Mouse (Mus musculus): ENCODE measurements around the gene Tescl. TPM values are rescaled to one million over a fixed set of nuclear protein-coding genes. Genes with fewer than 3 reads are reported as not detected.

Gene Tescl
- polyA plus RNA-seq, 1 experiment from 2014 or later = 0.25 TPM

DNA sequence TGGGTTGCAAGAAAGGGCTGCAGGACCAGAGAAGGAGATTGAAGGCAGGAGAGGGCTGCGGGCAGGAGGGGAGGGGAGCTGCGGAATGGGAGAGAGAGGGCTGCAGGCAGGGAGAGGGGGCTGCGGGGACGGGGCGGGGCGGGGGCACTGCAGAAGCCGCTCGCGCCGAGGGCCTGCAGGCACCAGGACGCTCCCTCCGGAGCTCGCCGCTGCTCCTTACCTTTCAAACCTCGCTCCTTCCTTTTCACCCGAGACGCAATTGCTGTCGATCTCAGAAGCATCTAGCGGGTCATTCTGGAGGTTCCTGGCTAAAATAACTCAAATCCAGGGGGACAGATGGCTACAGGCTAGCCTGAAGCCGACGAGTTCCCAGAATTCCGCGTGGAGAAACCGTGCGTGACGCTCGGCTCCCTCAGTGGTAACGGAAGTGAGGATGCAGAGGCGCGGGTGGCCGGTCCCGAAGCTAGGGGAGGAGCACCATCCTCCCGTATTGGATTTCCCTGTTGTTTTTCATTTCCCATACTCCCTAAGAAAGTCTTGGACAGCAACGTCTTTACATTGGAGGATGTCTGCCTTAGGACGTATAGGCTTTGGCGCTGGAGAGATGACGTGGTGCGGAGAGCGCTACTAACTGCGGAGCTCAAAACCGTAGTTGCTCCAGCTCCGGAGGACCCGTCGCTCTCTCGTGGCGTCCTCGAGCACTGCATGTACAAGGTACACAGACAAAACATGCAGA lies 34.6 kb downstream of the Tescl start:
- H3K4me2 ChIP-seq = peak overlapping the region; percentile 90
- no peaks in the 10 kb centered on the region for H3K9me3 ChIP-seq
- peak; percentile 81 for ATAC-seq (ENCODE audit: insufficient number of reproducible peaks, insufficient read depth, low FRiP score, low TSS enrichment, low read depth)
- H3K27me3 ChIP-seq = no peaks in the 10 kb centered on the region
- peak overlapping the region; percentile 86 for H3K9ac ChIP-seq (replicated peaks)
- WGBS = under 1% methylated on average over 47 of the region's 47 CpGs
- peaks cover 55% of the 10 kb centered on the region for H3K36me3 ChIP-seq
- peaks cover 14% of the 10 kb centered on the region for H3K4me1 ChIP-seq (replicated peaks)
- H3K4me3 ChIP-seq (replicated peaks) = peak overlapping the region; percentile 68
- peak overlapping the region; percentile 97 for H3K27ac ChIP-seq

DNA sequence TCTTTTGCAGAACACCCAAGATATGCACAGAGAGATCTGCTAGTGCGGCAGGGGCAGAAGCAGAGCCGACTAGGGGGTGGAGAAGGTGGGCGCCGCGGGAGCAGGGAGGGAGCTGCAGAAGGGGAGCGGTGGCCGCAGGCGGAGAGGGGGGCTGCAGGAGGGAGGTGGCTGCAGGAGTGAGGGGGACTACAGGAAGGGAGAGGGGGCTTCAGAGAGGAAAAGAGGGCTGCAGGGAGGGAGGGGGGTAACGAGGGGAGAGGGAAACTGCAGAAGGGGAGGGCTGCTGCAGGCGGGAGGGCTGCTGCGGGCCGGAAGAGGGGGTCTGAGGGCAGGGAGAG lies 35.1 kb downstream of the Tescl start:
- Histone ChIP-seq H3K4me1 (replicated peaks) (peaks cover 14% of the 10 kb centered on the region), H3K27me3 (no peaks in the 10 kb centered on the region), H3K9me3 (no peaks in the 10 kb centered on the region), H3K4me2 (peak overlapping the region; percentile 90), H3K36me3 (peaks cover 61% of the 10 kb centered on the region), H3K4me3 (replicated peaks) (peak overlapping the region; percentile 68), H3K9ac (replicated peaks) (peak overlapping the region; percentile 86), H3K27ac (peak overlapping the region; percentile 97)
- ATAC-seq (ENCODE audit: insufficient number of reproducible peaks, insufficient read depth, low FRiP score, low TSS enrichment, low read depth) = no peak; the same call in 1 of the 2 replicates
- 1% methylated on average over 12 of the region's 12 CpGs for WGBS

DNA sequence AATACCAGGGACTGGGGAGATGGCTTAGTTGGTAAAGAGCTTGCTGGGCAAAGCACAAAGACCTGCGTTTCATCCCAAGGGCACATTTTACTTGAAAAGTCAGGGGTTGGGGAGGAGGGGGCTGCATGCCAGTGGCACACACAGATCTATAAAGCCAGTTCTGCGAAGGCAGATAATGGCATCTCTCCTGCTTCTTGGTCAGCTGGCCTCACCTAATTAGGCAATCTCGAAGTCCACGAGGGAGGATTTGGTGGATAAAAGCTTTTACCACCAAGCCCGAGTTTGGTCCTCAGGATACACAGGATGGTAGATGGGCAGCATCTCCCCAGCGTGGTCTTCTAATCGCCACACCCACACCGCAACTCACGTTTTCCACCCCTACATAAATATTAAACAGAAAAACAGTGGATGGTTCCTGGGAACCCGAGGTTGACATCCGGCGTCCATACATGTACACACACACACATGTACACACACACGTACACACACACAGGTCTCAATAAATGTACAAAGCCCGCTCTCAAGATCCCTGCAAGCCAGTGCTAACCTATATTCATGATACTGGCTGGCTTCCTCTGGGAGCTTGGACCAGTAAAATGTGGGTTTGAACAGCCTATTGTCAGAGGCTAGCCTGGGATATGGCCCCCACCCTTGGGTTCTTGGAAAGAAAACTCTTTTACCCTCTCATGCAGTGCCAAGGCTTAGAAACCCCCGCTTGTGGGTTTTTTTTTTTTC lies 36.2 kb downstream of the Tescl start:
- Histone ChIP-seq H3K27me3 (no peaks in the 10 kb centered on the region), H3K27ac (no peak overlapping the region; the same call in 1 of the 2 replicates), H3K36me3 (peaks cover 61% of the 10 kb centered on the region), H3K9me3 (no peaks in the 10 kb centered on the region), H3K4me2 (peak overlapping the region; percentile 90), H3K4me3 (replicated peaks) (peak overlapping the region; percentile 68), H3K4me1 (replicated peaks) (peaks cover 14% of the 10 kb centered on the region), H3K9ac (replicated peaks) (0 out of 2 replicates have a peak overlapping the region, but pooled peaks have one; percentile 86)
- WGBS = 89% methylated on average over 15 of the region's 15 CpGs
- no peak for ATAC-seq (ENCODE audit: insufficient number of reproducible peaks, insufficient read depth, low FRiP score, low TSS enrichment, low read depth)

- no peak for ATAC-seq (ENCODE audit: insufficient number of reproducible peaks, insufficient read depth, low FRiP score, low TSS enrichment, low read depth)
- H3K4me3 ChIP-seq (replicated peaks) = no peak overlapping the region
- peaks cover 63% of the 10 kb centered on the region for H3K36me3 ChIP-seq
- no peak overlapping the region for H3K4me2 ChIP-seq
- H3K27ac ChIP-seq = no peak overlapping the region
- peaks cover 14% of the 10 kb centered on the region for H3K4me1 ChIP-seq (replicated peaks)
- WGBS = 95% methylated on average over 7 of the region's 7 CpGs
- H3K9me3 ChIP-seq = peaks cover 4% of the 10 kb centered on the region; the same call in 1 of the 2 replicates
- no peak overlapping the region for H3K9ac ChIP-seq (replicated peaks)
- H3K27me3 ChIP-seq = no peaks in the 10 kb centered on the region
Observed at GRCm38 (mm10) chr7:24296386-24296785, 37.4 kb downstream of the Tescl start.

DNA sequence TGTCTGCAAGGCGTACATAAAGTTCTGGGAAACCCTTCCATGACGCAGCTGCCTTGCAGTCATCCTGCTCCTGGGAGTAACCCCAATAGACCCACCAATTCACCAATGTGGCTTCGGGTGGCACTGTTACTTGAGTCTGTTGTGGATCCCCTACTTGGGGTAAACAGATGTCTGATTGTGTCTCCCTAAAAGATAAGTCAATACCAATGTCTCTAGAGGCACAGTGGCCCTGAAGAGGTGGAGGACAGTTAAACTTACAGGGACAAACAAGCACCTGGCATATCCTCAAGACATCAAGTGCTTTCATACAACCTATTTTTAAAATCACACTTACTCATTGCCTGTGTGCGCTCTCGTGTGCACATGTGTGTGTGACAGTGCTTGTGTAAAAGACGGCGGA lies 38.4 kb downstream of the Tescl start:
- Histone ChIP-seq H3K9me3 (peaks cover 9% of the 10 kb centered on the region), H3K9ac (replicated peaks) (no peak overlapping the region), H3K4me1 (replicated peaks) (peaks cover 10% of the 10 kb centered on the region), H3K4me3 (replicated peaks) (no peak overlapping the region), H3K36me3 (peaks cover 74% of the 10 kb centered on the region), H3K27me3 (no peaks in the 10 kb centered on the region), H3K27ac (no peak overlapping the region), H3K4me2 (no peak overlapping the region)
- no peak for ATAC-seq (ENCODE audit: insufficient number of reproducible peaks, insufficient read depth, low FRiP score, low TSS enrichment, low read depth)
- 98% methylated on average over 7 of the region's 7 CpGs for WGBS

DNA sequence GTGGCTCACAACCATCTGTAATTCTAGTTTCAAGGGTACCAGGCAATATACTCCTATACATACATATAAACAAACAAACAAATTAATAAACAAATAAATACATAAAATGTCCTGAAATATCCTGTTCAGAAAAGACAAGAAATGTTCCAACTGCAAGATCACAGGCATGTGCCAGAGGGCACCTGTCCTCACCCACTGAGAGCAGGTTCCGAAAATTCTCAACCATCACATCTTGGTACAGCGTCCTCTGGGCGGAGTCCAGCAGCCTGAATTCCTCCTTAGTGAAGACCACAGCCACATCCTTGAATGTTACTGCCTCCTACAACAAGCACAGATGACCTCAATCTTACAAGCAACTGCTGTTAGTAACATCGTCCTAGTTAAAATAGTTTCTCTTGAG lies 39.0 kb downstream of the Tescl start:
- Histone ChIP-seq H3K4me3 (replicated peaks) (no peak overlapping the region), H3K9me3 (peaks cover 9% of the 10 kb centered on the region), H3K27ac (no peak overlapping the region), H3K9ac (replicated peaks) (no peak overlapping the region), H3K27me3 (no peaks in the 10 kb centered on the region), H3K4me2 (no peak overlapping the region), H3K4me1 (replicated peaks) (peaks cover 7% of the 10 kb centered on the region), H3K36me3 (peaks cover 80% of the 10 kb centered on the region)
- 91% methylated on average over 4 of the region's 4 CpGs for WGBS
- ATAC-seq (ENCODE audit: insufficient number of reproducible peaks, insufficient read depth, low FRiP score, low TSS enrichment, low read depth) = no peak

GRCm38 (mm10) chr7:24293061-24293851 lies 40.5 kb downstream of the Tescl start:
- Histone ChIP-seq H3K4me2 (no peak overlapping the region), H3K27me3 (no peaks in the 10 kb centered on the region), H3K4me1 (replicated peaks) (peaks cover 7% of the 10 kb centered on the region), H3K9ac (replicated peaks) (no peak overlapping the region), H3K9me3 (peaks cover 15% of the 10 kb centered on the region), H3K27ac (no peak overlapping the region), H3K36me3 (peaks cover 93% of the 10 kb centered on the region), H3K4me3 (replicated peaks) (no peak overlapping the region)
- ATAC-seq (ENCODE audit: insufficient number of reproducible peaks, insufficient read depth, low FRiP score, low TSS enrichment, low read depth) = no peak
- WGBS = 86% methylated on average over 12 of the region's 12 CpGs

DNA sequence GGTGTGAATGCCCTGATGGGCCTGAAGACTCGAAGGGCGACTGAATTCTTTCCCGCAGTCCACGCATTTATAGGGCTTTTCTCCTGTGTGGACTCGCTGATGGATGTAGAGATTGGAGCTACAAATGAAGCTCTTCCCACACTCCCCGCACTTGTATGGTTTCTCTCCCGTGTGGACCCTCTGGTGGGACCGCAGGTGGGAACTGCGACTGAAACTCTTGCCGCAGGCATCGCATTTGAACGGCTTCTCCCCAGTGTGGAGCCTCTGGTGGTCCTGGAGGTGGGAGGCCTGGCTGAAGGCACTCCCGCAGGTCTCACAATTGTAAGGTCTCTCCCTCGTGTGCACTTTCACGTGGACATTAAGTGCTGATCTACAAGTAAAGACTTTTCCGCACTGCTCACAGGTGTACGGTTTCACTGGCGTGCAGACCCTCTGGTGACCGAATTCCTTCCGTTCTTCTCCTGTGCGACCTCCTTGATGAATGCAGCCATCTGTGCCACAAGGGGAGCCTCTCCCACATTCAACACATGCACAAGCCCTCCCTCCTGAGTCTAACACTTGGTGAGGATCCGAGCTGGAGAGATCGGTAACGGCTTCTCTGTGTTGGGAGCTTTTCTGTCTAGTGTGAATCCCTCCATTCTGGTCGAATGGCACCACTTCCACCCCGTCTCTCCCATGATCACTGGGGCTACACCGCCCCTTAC lies 42.2 kb downstream of the Tescl start:
- Histone ChIP-seq H3K27ac (no peak overlapping the region), H3K4me1 (replicated peaks) (no peaks in the 10 kb centered on the region), H3K4me3 (replicated peaks) (no peak overlapping the region), H3K9me3 (peaks cover 28% of the 10 kb centered on the region), H3K9ac (replicated peaks) (no peak overlapping the region), H3K36me3 (peaks cover 96% of the 10 kb centered on the region), H3K27me3 (no peaks in the 10 kb centered on the region), H3K4me2 (no peak overlapping the region)
- 90% methylated on average over 27 of the region's 27 CpGs for WGBS
- no peak for ATAC-seq (ENCODE audit: insufficient number of reproducible peaks, insufficient read depth, low FRiP score, low TSS enrichment, low read depth)

- no peaks in the 10 kb centered on the region for H3K4me1 ChIP-seq (replicated peaks)
- no peak overlapping the region for H3K4me3 ChIP-seq (replicated peaks)
- H3K9ac ChIP-seq (replicated peaks) = no peak overlapping the region
- H3K4me2 ChIP-seq = no peak overlapping the region
- no peak for ATAC-seq (ENCODE audit: insufficient number of reproducible peaks, insufficient read depth, low FRiP score, low TSS enrichment, low read depth)
- 98% methylated on average over 4 of the region's 4 CpGs for WGBS
- peaks cover 28% of the 10 kb centered on the region for H3K9me3 ChIP-seq
- H3K36me3 ChIP-seq = peaks cover 83% of the 10 kb centered on the region
- H3K27ac ChIP-seq = no peak overlapping the region
- H3K27me3 ChIP-seq = no peaks in the 10 kb centered on the region
Observed at GRCm38 (mm10) chr7:24290106-24290693, 43.5 kb downstream of the Tescl start.

DNA sequence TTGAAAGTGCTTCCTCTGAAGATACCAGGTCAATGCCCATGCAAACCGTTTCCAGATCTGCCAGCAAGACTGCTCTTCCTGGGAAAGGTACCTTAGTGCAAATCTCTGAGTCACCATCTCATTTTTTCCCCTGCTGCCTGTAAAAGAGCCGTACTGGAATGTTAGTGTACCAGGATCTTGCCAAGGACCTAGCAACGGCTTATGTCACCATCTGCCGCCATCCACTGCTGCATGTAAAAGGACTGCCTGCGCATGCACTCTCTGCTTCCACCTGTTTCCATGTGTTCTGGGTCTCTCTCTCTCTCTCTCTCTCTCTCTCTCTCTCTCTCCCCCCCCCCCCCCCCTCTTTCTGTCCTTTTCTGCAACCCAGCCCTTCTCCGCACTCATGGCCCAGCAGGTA lies 45.2 kb downstream of the Tescl start:
- H3K4me2 ChIP-seq = no peak overlapping the region
- H3K27me3 ChIP-seq = no peaks in the 10 kb centered on the region
- no peak overlapping the region for H3K4me3 ChIP-seq (replicated peaks)
- no peaks in the 10 kb centered on the region for H3K4me1 ChIP-seq (replicated peaks)
- peaks cover 66% of the 10 kb centered on the region for H3K36me3 ChIP-seq
- no peak overlapping the region for H3K27ac ChIP-seq
- 89% methylated on average over 6 of the region's 6 CpGs for WGBS
- H3K9ac ChIP-seq (replicated peaks) = no peak overlapping the region
- no peak for ATAC-seq (ENCODE audit: insufficient number of reproducible peaks, insufficient read depth, low FRiP score, low TSS enrichment, low read depth)
- peaks cover 28% of the 10 kb centered on the region for H3K9me3 ChIP-seq

Measured in limb, embryonic 12.5 days (tissue).